Mouse (Mus musculus) kidney, embryonic 14.5 days (tissue): Measurements from ENCODE around the gene 1700008O03Rik. TPM values are rescaled to one million over a fixed set of nuclear protein-coding genes. Genes with fewer than 3 reads are reported as not detected.

Experiments used
- polyA plus RNA-seq: library from polyadenylated mRNA; unstranded; fragments of >200 nt; fragmentation: Nextera tagmentation; extraction: Ambion mirVana; gene quantifications from 2 replicates; pipeline ENCODE4 v1.2.1, GENCODE M21; 2014

The 1700008O03Rik gene
- polyA plus RNA-seq, 1 experiment from 2014 or later: 1.0 TPM

Other genes with a start within 250 kb of the 1700008O03Rik start
- not detected in 2 replicates for gene Klk1b16, start 249.1 kb downstream of the 1700008O03Rik start, polyA plus RNA-seq
- gene Klk1b24, start 197.6 kb downstream of the 1700008O03Rik start, polyA plus RNA-seq: not detected in 2 replicates
- gene Klk1b3, start 187.6 kb downstream of the 1700008O03Rik start, polyA plus RNA-seq: not detected in 2 replicates
- gene Klk1b4, start 178.4 kb downstream of the 1700008O03Rik start, polyA plus RNA-seq: not detected in 2 replicates
- gene Klk1b5, start 169.9 kb downstream of the 1700008O03Rik start, polyA plus RNA-seq: not detected in 2 replicates
- 0.70 and 2.1 TPM in 2 replicates for gene Klk1, start 160.5 kb downstream of the 1700008O03Rik start, polyA plus RNA-seq
- gene Gm36864, start 149.6 kb downstream of the 1700008O03Rik start, polyA plus RNA-seq: not detected in 2 replicates
- gene 1700028J19Rik, start 139.1 kb downstream of the 1700008O03Rik start, polyA plus RNA-seq: 1.3 and 1.6 TPM in 2 replicates
- gene 2410002F23Rik, start 139.1 kb downstream of the 1700008O03Rik start, polyA plus RNA-seq: 119 and 143 TPM in 2 replicates
- not detected in 2 replicates for gene Acp4, start 128.4 kb downstream of the 1700008O03Rik start, polyA plus RNA-seq
- gene Gm15517, start 124.4 kb downstream of the 1700008O03Rik start, polyA plus RNA-seq: not detected in 2 replicates
- 3.4 TPM in 2 replicates for gene Clec11a, start 78.9 kb downstream of the 1700008O03Rik start, polyA plus RNA-seq
- 1.3 and 1.9 TPM in 2 replicates for gene Shank1, start 75.6 kb downstream of the 1700008O03Rik start, polyA plus RNA-seq
- gene Syt3, start 1.7 kb downstream of the 1700008O03Rik start, polyA plus RNA-seq: 1.4 and 2.3 TPM in 2 replicates
- gene Lrrc4b, start 43.2 kb upstream of the 1700008O03Rik start, polyA plus RNA-seq: 0.50 and 0.70 TPM in 2 replicates
- 0.88 and 1.6 TPM in 2 replicates for gene Aspdh, start 79.6 kb upstream of the 1700008O03Rik start, polyA plus RNA-seq
- gene Josd2, start 82.2 kb upstream of the 1700008O03Rik start, polyA plus RNA-seq: 64.9 and 78.9 TPM in 2 replicates
- 122 and 138 TPM in 2 replicates for gene Emc10, start 110.7 kb upstream of the 1700008O03Rik start, polyA plus RNA-seq
- 13.2 and 16.6 TPM in 2 replicates for gene Fam71e1, start 110.8 kb upstream of the 1700008O03Rik start, polyA plus RNA-seq
- gene Mybpc2, start 138.8 kb upstream of the 1700008O03Rik start, polyA plus RNA-seq: 0.06 and 0.18 TPM in 2 replicates
- not detected in 2 replicates for gene Spib, start 146.3 kb upstream of the 1700008O03Rik start, polyA plus RNA-seq
- 51.6 and 69.5 TPM in 2 replicates for gene Pold1, start 163.0 kb upstream of the 1700008O03Rik start, polyA plus RNA-seq
- 69.1 and 69.8 TPM in 2 replicates for gene Nr1h2, start 168.1 kb upstream of the 1700008O03Rik start, polyA plus RNA-seq
- 5.0 and 7.0 TPM in 2 replicates for gene Napsa, start 186.6 kb upstream of the 1700008O03Rik start, polyA plus RNA-seq
- 0.18 and 0.26 TPM in 2 replicates for gene Kcnc3, start 204.8 kb upstream of the 1700008O03Rik start, polyA plus RNA-seq